Mouse (Mus musculus) heart, adult 2 months (tissue): ENCODE data around the gene Sesn1.

ENCODE experiments used
- CTCF ChIP-seq: fragments of 200-600 bp; IDR thresholded peaks from 2 replicates; pipeline ENCODE4 v1.8.1; 2022; ENCODE audit warnings: antibody characterized with exemption, mild to moderate bottlenecking, moderate library complexity
- EP300 ChIP-seq: fragments of 200-500 bp; IDR thresholded peaks from 2 replicates; pipeline ENCODE4 v1.6.1; 2011; ENCODE audit warnings: low read depth, low read length, control low read depth; ENCODE audit not compliant: insufficient read depth
- POLR2A ChIP-seq: fragments of 200-500 bp; IDR thresholded peaks from 2 replicates; pipeline ENCODE4 v1.6.1; 2011; ENCODE audit warnings: mild to moderate bottlenecking, low read depth, low read length, control low read depth; ENCODE audit not compliant: insufficient read depth

DNA sequence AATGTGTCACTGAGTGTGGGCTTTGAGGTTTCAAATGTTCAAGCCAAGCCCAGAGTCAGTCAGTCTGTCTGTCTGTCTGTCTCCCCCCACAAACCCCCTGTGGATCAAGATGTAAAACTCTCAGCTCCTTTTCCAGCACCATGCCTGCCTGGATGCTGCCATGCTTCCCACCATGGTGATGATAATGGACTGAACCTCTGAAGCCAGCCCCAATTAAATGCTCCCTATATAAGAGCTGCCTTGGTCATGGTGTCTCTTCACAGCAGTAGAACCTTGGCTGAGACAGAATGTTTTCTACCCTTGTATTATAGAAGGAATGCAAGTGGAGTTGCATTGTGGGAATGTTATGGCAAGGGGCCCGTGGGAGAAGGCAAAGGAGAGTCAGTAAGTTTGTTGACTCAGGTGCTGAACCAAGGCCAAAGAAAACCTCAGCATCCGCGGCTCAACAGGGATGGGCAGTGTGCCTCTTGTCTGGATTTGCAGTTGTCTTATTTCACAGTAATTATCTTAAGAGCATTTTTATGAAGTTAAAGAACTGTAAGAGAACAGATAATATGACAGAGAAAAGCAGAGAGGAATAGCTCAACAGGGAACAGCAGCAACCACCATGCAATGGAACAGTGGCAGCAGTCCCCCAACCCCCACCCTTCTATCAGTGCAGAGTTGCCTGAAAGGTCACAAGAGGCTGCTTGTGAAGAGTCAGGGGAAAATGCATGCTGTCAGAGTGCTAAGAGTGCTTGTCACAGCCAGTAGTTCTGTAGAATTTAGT, 56.5 kb downstream of the Sesn1 start:
- TF ChIP-seq POLR2A (no peak), EP300 (0 out of 2 replicates have a peak, but pooled peaks have one; percentile 27), CTCF (no peak)
